Mouse (Mus musculus) testis, adult 2 months (tissue): ENCODE measurements around the gene Nasp. TPM values are rescaled to one million over a fixed set of nuclear protein-coding genes. Genes with fewer than 3 reads are reported as not detected.

Experiments
- H3K27ac ChIP-seq: fragments of 200-500 bp; 2 replicates; pipeline ENCODE4 v1.5.1; 2012; ENCODE audit warnings: low read depth, low read length; ENCODE audit not compliant: control insufficient read depth, insufficient read depth
- H3K27me3 ChIP-seq: fragments of 200-500 bp; 2 replicates; pipeline ENCODE4 v1.6.1; 2012; ENCODE audit warnings: mild to moderate bottlenecking, low read length, moderate library complexity; ENCODE audit not compliant: control insufficient read depth, insufficient read depth
- H3K36me3 ChIP-seq: fragments of 200-500 bp; 2 replicates; pipeline ENCODE4 v1.6.1; 2012; ENCODE audit warnings: mild to moderate bottlenecking, low read length; ENCODE audit not compliant: control insufficient read depth, insufficient read depth
- H3K4me1 ChIP-seq: fragments of 200-500 bp; 2 replicates; pipeline ENCODE4 v1.6.1; 2012; ENCODE audit warnings: low read length; ENCODE audit not compliant: control insufficient read depth, insufficient read depth
- H3K4me3 ChIP-seq: fragments of 200-500 bp; 2 replicates; pipeline ENCODE4 v1.5.1; 2012; ENCODE audit warnings: low read depth, mild to moderate bottlenecking, low read length, moderate library complexity, mixed read lengths; ENCODE audit not compliant: control insufficient read depth
- CTCF ChIP-seq: fragments of 200-500 bp; IDR thresholded peaks from 2 replicates; pipeline ENCODE4 v1.5.1; 2012; ENCODE audit warnings: low read depth, mild to moderate bottlenecking, inconsistent platforms, low read length, moderate library complexity; ENCODE audit not compliant: control insufficient read depth, insufficient read depth, insufficient replicate concordance
- POLR2A ChIP-seq: fragments of 200-500 bp; IDR thresholded peaks from 2 replicates; pipeline ENCODE4 v1.6.1; 2012; ENCODE audit warnings: low read depth, mild to moderate bottlenecking, inconsistent platforms, low read length, moderate library complexity; ENCODE audit not compliant: control insufficient read depth
- polyA plus RNA-seq: library from polyadenylated mRNA; depleted of rRNA; stranded (reverse); fragments of >200 nt; gene quantifications from 2 replicates; pipeline ENCODE4 v1.2.3, GENCODE M21; 2012; rRNA removed

Nasp gene
- polyA plus RNA-seq, 1 experiment = 149 TPM

DNA sequence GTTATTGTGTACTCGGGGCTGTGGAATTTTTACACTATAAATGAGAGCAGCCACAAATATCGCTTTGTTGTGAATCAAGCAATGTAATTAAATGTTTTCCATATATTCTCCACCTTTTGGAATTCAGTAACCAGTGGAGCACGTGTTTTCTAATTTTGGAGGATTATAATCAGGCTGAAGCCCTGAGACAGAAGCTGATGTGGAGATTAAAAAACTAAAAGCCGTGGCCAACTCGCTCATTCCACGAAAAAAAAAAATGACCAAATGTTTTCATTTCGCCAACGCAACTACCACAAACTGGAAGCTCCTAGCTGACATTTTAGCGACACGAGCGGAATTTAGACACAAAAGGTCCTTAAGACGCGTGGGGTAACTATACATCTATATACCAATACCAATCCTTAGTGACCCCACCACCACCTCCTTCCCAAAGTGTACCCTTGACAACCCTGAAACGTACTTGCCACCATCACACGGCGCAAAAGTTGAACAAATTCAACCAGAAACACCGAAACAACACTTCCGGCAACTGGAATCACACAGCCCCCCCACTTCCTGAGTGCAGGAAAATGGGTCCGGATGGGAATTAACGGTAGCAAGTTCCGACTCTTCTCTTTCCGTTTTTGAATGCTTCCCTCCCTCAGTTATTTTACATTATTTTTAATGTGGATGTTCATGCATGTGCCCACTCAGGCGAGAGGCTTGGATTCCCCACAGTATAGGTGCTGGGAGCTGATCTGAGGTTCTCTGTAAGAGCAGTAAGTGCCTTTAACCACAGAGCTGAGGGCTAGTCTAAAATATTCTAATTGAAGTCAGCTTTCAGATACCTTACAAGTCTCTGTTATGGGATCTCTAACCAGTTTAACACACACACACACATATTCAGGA, 72.1 kb downstream of the Nasp start, which contains the start of gene Tmem69:
Tmem69 (minus strand) TSS at position 524 of the 888 bp plus-strand sequence.
- H3K4me3 ChIP-seq = peak within 1 kb of the TSS; percentile 93
- H3K36me3 ChIP-seq = no peaks in the 10 kb centered on the region
- H3K4me1 ChIP-seq = no peaks in the 10 kb centered on the region
- H3K27ac ChIP-seq = peak within 1 kb of the TSS; percentile 100
- no peak; the same call in 1 of the 2 replicates for TF ChIP-seq POLR2A
- TF ChIP-seq CTCF = no peak
- no peaks in the 10 kb centered on the region for H3K27me3 ChIP-seq

GRCm38 (mm10) chr4:116553035-116553434, 74.7 kb downstream of the Nasp start:
- Histone ChIP-seq H3K4me3 (no peak overlapping the region), H3K27ac (no peak overlapping the region), H3K27me3 (no peaks in the 10 kb centered on the region), H3K4me1 (no peaks in the 10 kb centered on the region), H3K36me3 (no peaks in the 10 kb centered on the region)
- TF ChIP-seq CTCF (no peak), POLR2A (no peak)

Other genes with a start within 250 kb of the Nasp start
- 102 and 107 TPM in 2 replicates for gene Mast2, start 163.8 kb downstream of the Nasp start, polyA plus RNA-seq
- gene Ipp, start 120.4 kb downstream of the Nasp start, polyA plus RNA-seq = 6.6 and 9.6 TPM in 2 replicates
- gene Tmem69, start 72.0 kb downstream of the Nasp start, polyA plus RNA-seq = 4.5 and 5.7 TPM in 2 replicates
- 38.8 and 39.9 TPM in 2 replicates for gene Gpbp1l1, start 70.3 kb downstream of the Nasp start, polyA plus RNA-seq
- 3.0 and 3.9 TPM in 2 replicates for gene Ccdc17, start 31.3 kb downstream of the Nasp start, polyA plus RNA-seq
- 103 and 109 TPM in 2 replicates for gene Akr1a1, start 23.7 kb upstream of the Nasp start, polyA plus RNA-seq
- gene Prdx1, start 57.6 kb upstream of the Nasp start, polyA plus RNA-seq = 62.2 and 77.9 TPM in 2 replicates
- gene Mmachc, start 80.5 kb upstream of the Nasp start, polyA plus RNA-seq = 24.9 and 26.8 TPM in 2 replicates
- gene Ccdc163, start 80.6 kb upstream of the Nasp start, polyA plus RNA-seq = 185 and 214 TPM in 2 replicates
- gene Tesk2, start 93.0 kb upstream of the Nasp start, polyA plus RNA-seq = 33.0 and 35.0 TPM in 2 replicates
- 30.9 and 35.0 TPM in 2 replicates for gene Toe1, start 179.7 kb upstream of the Nasp start, polyA plus RNA-seq
- gene Mutyh, start 179.8 kb upstream of the Nasp start, polyA plus RNA-seq = 5.7 and 6.2 TPM in 2 replicates
- 2.0 and 3.5 TPM in 2 replicates for gene Hpdl, start 193.8 kb upstream of the Nasp start, polyA plus RNA-seq
- gene Zswim5, start 249.4 kb upstream of the Nasp start, polyA plus RNA-seq = 3.7 and 4.7 TPM in 2 replicates